Mouse (Mus musculus) embryonic stem cell, embryonic (primary cell): Measurements from ENCODE around the gene Gm6890.
"Not testable (repeated sequence)": the region's sequence is repeated elsewhere in the genome, so short reads cannot be mapped to it uniquely, and the experiment has no call there.

Experiments used
- CTCF ChIA-PET, 4 experiments: fragments of 300-600 bp in 2 of 4; fragments of 350-600 bp in 2 of 4; sonication (Branson Sonifier 250); formaldehyde crosslinking; loops; one replicate each; lab custom pipeline; 2022; ENCODE audit warnings: inconsistent platforms in 2 of 4; lab: Charles Lee
- POLR2A ChIA-PET, 4 experiments: fragments of 300-600 bp in 2 of 4; fragments of 350-600 bp in 2 of 4; sonication (Branson Sonifier 250); formaldehyde crosslinking; loops; one replicate each; lab custom pipeline; 2022; ENCODE audit warnings: antibody characterized with exemption in 4 of 4, inconsistent platforms in 1 of 4; lab: Charles Lee

Gene Gm6890

DNA sequence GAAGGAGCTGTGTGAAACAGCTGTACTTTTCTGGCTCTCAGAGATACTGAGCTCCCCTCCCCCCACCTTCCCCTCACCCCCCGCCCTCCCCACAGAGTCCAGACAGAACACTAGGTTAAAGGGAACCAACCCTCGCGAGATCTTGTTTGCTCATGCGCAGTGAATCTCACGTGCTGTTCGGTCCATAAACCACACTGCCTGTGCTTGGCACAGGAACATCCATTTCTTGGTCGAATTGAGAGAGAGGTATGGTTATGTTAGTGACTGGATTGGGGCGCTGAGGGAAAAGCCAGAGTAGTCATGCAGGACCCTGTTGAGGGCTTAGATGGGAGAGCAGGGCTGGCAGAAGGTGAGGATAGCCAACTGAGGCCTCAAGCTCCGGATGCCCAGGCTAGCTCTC, at the start of gene Gm6890:
Gene Gm6890 (plus strand): TSS at position 301 of the 400 bp plus-strand sequence.
- POLR2A ChIA-PET, CTCF ChIA-PET: not testable (repeated sequence)

DNA sequence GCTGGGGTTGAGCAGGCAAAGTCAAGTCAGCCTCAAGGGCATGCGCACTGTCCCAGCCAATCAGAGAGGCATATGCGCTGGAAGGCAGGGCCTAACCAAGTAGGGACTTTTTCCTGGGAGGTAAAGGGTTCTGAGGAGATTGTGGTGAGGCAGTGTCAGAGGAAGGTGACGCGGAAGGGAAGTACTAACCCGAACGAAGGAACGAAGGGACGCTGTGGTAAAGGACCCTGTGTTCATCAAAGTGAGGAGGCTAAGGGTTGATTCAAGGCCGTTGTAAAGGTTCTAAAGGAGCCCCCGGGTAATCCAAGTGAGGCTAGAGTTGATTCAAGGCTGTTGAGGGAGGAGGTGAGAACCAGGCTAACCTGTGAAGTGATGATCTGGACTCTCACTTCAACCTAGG, 14.5 kb upstream of the Gm6890 start:
- CTCF ChIA-PET, POLR2A ChIA-PET: not testable (repeated sequence)

DNA sequence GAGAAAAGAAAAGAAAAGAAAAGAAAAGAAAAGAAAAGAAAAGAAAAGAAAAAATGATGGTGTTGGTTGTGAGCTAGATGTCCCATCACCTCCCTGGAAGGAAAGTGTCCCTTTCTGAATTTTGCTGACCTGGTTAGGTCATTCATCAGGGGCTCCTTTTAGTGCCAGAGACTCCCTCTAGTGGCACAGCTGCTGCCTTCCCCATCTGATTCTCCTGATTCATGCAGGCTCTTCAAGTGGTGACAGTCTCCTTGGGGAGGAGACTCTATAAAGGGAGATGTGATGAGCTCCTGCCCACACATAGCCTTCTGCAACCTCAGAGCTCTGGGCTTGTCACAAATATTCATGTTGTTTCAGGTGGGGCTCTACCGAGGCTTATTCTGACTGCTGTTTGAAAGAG, 30.0 kb downstream of the Gm6890 start:
- POLR2A ChIA-PET, result interaction anchor here in 1 of 4 experiments (0.7 kb wide), 1 partner anchor 360 kb away, joined by 5 read pairs; the partner anchor contains the start of gene Mpp1
- CTCF ChIA-PET, result interaction anchor here in 1 of 4 experiments (0.5 to 0.7 kb wide), 3 partner anchors 12 to 203 kb away, joined by 3 read pairs; no protein-coding TSS in a partner anchor
